Mouse (Mus musculus) heart, postnatal 0 days (tissue): ENCODE measurements around the gene Kcnj1.

Source experiments
- CTCF ChIP-seq: IDR thresholded peaks from 2 replicates; pipeline ENCODE4 v1.5.1; 2016; ENCODE audit warnings: antibody characterized with exemption, control low read depth, low read depth
- EP300 ChIP-seq: IDR thresholded peaks from 2 replicates; pipeline ENCODE4 v1.6.1; 2016; ENCODE audit warnings: antibody characterized with exemption, low read depth

DNA sequence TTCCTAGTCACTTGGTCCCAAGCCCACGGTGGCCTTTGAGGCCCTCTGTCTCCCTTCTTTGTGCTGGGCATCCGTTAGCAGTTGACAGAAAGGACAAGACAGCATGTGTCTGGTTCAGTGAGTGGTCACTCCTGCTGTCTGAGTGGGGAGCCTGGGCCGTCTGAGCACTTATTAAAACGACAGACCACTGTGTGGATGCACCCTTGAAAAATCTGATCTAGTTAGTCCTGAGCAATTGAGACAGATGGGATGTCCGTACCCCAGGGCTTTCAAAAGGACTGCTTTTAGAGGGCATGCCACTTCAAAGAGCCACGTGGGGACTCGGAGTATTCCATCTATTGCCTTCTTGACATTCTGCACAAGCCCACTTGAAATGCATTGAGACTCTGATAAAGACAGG is 48.7 kb upstream of the Kcnj1 start:
- TF ChIP-seq CTCF, result no peak
- no peak for TF ChIP-seq EP300
